Mouse (Mus musculus) activated CD4-positive, CD25-positive, alpha-beta regulatory T cell (primary cell): ENCODE data around the gene Ascl2. TPM values are rescaled to one million over a fixed set of nuclear protein-coding genes. Genes with fewer than 3 reads are reported as not detected.

Experiments
- polyA plus RNA-seq, 2 experiments: library from polyadenylated mRNA; unstranded; fragments of 100-300 nt; shearing (Covaris generic); gene quantifications; one replicate each; pipeline ENCODE4 v1.2.1; 2017

Ascl2 gene
- polyA plus RNA-seq, result under 1 TPM in 1 of 2 experiments, not detected in 1; 0.85 TPM

DNA sequence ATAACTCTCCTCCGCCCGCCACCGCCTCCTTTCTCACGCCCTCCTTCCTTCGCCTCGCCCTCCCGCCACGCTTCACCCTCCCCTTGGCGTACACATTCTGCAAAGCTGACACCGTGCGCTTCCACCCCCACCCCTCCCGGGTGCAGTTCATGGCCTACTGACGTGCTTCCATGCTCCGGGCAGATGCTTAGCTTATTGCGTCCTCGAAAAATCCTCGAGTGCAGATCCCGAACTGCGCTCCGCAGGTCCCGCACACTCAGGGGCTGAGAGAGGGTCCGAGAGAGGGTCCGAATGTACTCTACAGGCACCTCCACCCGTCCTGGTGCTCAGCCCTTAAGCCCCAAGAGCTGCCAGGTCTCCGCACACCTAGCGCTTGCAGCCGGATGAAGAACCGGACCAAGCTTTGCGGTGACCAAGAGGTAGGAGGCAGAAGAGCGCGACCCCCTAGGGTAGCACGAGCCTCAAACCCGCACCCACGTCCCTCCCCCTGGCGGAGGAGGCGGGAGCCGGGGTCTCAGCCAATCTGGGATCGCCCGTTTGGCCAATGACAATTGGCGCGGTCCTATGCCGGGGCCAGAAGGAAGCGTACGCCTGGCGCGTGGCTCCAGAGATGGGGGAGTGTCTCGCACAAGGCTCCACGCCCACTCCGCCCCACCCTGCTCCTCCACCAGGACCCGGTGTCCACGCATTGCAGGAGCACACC is at the start of gene Ascl2:
Gene Ascl2, minus strand, starts transcription at position 456 of the 703 bp plus-strand sequence.

DNA sequence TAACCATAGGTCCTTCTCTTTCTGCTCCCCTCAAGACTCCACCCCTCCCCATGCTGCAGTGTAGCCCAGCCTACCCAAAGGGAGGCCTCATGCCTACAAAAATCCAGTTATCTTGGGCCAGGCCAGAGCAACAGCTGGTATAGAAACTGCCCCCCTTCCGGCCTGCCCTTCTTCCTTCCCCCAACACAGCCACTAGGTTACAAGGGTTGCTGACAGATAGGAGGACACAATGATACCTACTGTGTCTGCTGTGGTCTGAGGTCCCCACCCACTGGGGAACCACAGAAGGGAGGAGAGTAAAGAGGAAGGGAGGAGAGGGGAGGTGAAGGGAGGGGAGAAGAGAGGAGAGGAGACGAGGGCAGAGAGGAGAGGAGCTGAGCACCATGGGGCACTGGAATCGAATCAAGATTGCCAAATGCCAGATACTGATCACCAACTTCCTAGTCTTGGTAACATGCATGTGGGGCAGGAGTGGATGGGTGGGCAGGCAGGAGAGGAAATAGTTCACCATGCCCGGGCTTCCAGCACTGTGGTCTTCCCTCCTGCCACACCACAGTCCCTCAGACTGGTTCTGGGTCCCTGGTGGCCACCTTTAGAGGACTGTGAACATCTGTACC is 35.8 kb upstream of the Ascl2 start, which contains the start of gene Tspan32:
Gene Tspan32, plus strand, starts transcription at position 320 of the 617 bp plus-strand sequence.

GRCm38 (mm10) chr7:142931028-142931427 is 38.0 kb downstream of the Ascl2 start, which contains the start of gene Th:
TSS of gene Th (minus strand) at chr7:142931128.

Other genes with a start within 250 kb of the Ascl2 start
- gene Ins2, start 225.9 kb downstream of the Ascl2 start, polyA plus RNA-seq, result under 1 TPM in 1 of 2 experiments, not detected in 1; 0.86 TPM
- gene Th, start 38.1 kb downstream of the Ascl2 start, polyA plus RNA-seq, result under 1 TPM in 1 of 2 experiments, not detected in 1; 0.34 TPM
- 100 to 1,000 TPM; 416 to 450 TPM for gene Tspan32, start 35.8 kb upstream of the Ascl2 start, polyA plus RNA-seq
- 100 to 1,000 TPM; 109 to 136 TPM for gene Cd81, start 83.5 kb upstream of the Ascl2 start, polyA plus RNA-seq
- gene Tssc4, start 100.0 kb upstream of the Ascl2 start, polyA plus RNA-seq, result 10 to 100 TPM; 41.4 to 44.9 TPM
- under 1 TPM in 1 of 2 experiments, not detected in 1; 0.41 TPM for gene Trpm5, start 125.4 kb upstream of the Ascl2 start, polyA plus RNA-seq
- gene Kcnq1, start 137.1 kb upstream of the Ascl2 start, polyA plus RNA-seq, result not detected